Mouse (Mus musculus) CH12.LX (cell line): Measurements from ENCODE around the gene Rmdn2. TPM values are rescaled to one million over a fixed set of nuclear protein-coding genes. Genes with fewer than 3 reads are reported as not detected.

ENCODE experiments used
- DNase-seq: peaks from one replicate; pipeline ENCODE4 v3.0.0-alpha.2; 2013; ENCODE audit errors: extremely low read depth
- H3K27ac ChIP-seq: 2 replicates; pipeline ENCODE4 v1.5.1; 2012; ENCODE audit warnings: low read depth, mild to moderate bottlenecking, control low read depth, moderate library complexity; ENCODE audit not compliant: insufficient read depth
- H3K27me3 ChIP-seq: replicated peaks from 2 replicates; pipeline ENCODE3; 2012; ENCODE audit warnings: inconsistent platforms
- H3K36me3 ChIP-seq, 2 experiments: replicated peaks in 1 of 2; 2 replicates each; pipeline versions ENCODE3 to v1.6.1; 2012; ENCODE audit warnings: inconsistent platforms in 1 of 2, low read length in 1 of 2, mild to moderate bottlenecking in 1 of 2, mixed read lengths in 1 of 2, moderate library complexity in 1 of 2; ENCODE audit not compliant: control insufficient read depth in 1 of 2, insufficient read depth in 1 of 2
- H3K4me1 ChIP-seq, 2 experiments: 2 replicates each; pipeline ENCODE4 v1.6.1; 2012; ENCODE audit warnings: inconsistent platforms in 1 of 2, moderate library complexity in 1 of 2; ENCODE audit not compliant: insufficient read depth in 2 of 2, control insufficient read depth in 1 of 2
- H3K4me2 ChIP-seq: 2 replicates; pipeline ENCODE4 v1.6.1; 2012; ENCODE audit warnings: low read depth, mild to moderate bottlenecking, control low read depth; ENCODE audit not compliant: poor library complexity, insufficient read depth, severe bottlenecking
- H3K4me3 ChIP-seq, 3 experiments: fragments of 150-350 bp in 1 of 3; sonication (generic) in 1 of 3; replicated peaks in 1 of 3; 2 replicates each; pipeline versions ENCODE3 to v1.5.1; 2011 to 2012; ENCODE audit warnings: low read depth in 2 of 3, low read length in 2 of 3, mild to moderate bottlenecking in 2 of 3, moderate library complexity in 2 of 3, control low read depth in 1 of 3, improper control_type of control experiment in 1 of 3, inconsistent platforms in 1 of 3, mixed read lengths in 1 of 3; ENCODE audit not compliant: poor library complexity in 1 of 3
- H3K79me2 ChIP-seq: replicated peaks from 2 replicates; pipeline ENCODE4 v1.6.1; 2012; ENCODE audit warnings: mild to moderate bottlenecking, moderate library complexity; ENCODE audit not compliant: control insufficient read depth, poor library complexity, insufficient read depth, severe bottlenecking; ENCODE audit errors: extremely low read depth
- H3K9ac ChIP-seq: 2 replicates; pipeline ENCODE4 v1.6.1; 2012; ENCODE audit warnings: low read depth, mild to moderate bottlenecking, control low read depth, moderate library complexity; ENCODE audit not compliant: insufficient read depth
- H3K9me3 ChIP-seq: replicated peaks from 2 replicates; pipeline ENCODE3; 2012; ENCODE audit warnings: low read length, inconsistent platforms, mixed read lengths
- CHD2 ChIP-seq: IDR thresholded peaks from 2 replicates; pipeline ENCODE4 v1.6.1; 2011; ENCODE audit warnings: low read length, improper control_type of control experiment
- CTCF ChIP-seq, 2 experiments: IDR thresholded peaks in 1 of 2; conservative IDR thresholded peaks in 1 of 2; 2 replicates each; pipeline ENCODE4 v1.5.1; 2011 to 2012; ENCODE audit warnings: low read depth in 2 of 2, low read length in 2 of 2, improper control_type of control experiment in 1 of 2, inconsistent platforms in 1 of 2, mild to moderate bottlenecking in 1 of 2, moderate library complexity in 1 of 2
- E2F4 ChIP-seq: IDR thresholded peaks from 2 replicates; pipeline ENCODE4 v1.6.1; 2011; ENCODE audit warnings: low read depth, low read length, improper control_type of control experiment; ENCODE audit not compliant: insufficient replicate concordance
- ELF1 ChIP-seq: IDR thresholded peaks from 2 replicates; pipeline ENCODE4 v1.6.1; 2014; ENCODE audit warnings: low read depth, mild to moderate bottlenecking, inconsistent platforms, low read length, improper control_type of control experiment
- ETS1 ChIP-seq: conservative IDR thresholded peaks from 2 replicates; pipeline ENCODE4 v1.6.1; 2012; ENCODE audit warnings: low read depth, mild to moderate bottlenecking, inconsistent platforms, low read length, improper control_type of control experiment, moderate library complexity
- GABPA ChIP-seq: IDR thresholded peaks from 2 replicates; pipeline ENCODE4 v1.6.1; 2012; ENCODE audit warnings: low read depth, low read length, improper control_type of control experiment, inconsistent platforms; ENCODE audit not compliant: insufficient replicate concordance
- HCFC1 ChIP-seq: IDR thresholded peaks from 2 replicates; pipeline ENCODE4 v1.6.1; 2012; ENCODE audit warnings: low read depth, mild to moderate bottlenecking, inconsistent platforms, low read length, improper control_type of control experiment
- IRF4 ChIP-seq: IDR thresholded peaks from 2 replicates; pipeline ENCODE4 v1.6.1; 2014; ENCODE audit warnings: low read depth, mild to moderate bottlenecking, inconsistent platforms, low read length, improper control_type of control experiment
- JUN ChIP-seq: IDR thresholded peaks from 2 replicates; pipeline ENCODE4 v1.6.1; 2011; ENCODE audit warnings: low read depth, mild to moderate bottlenecking, low read length, improper control_type of control experiment, moderate library complexity; ENCODE audit not compliant: insufficient read depth
- MAFK ChIP-seq: IDR thresholded peaks from 2 replicates; pipeline ENCODE4 v1.6.1; 2011; ENCODE audit warnings: low read length, improper control_type of control experiment; ENCODE audit not compliant: insufficient replicate concordance
- MAZ ChIP-seq: IDR thresholded peaks from 2 replicates; pipeline ENCODE4 v1.6.1; 2012; ENCODE audit warnings: low read depth, mild to moderate bottlenecking, inconsistent platforms, low read length, improper control_type of control experiment, moderate library complexity
- MEF2A ChIP-seq: IDR thresholded peaks from 2 replicates; pipeline ENCODE4 v1.6.1; 2014; ENCODE audit warnings: low read depth, mild to moderate bottlenecking, inconsistent platforms, low read length, improper control_type of control experiment, borderline replicate concordance
- MYC ChIP-seq: IDR thresholded peaks from 2 replicates; pipeline ENCODE4 v1.6.1; 2011; ENCODE audit warnings: low read depth, mild to moderate bottlenecking, improper control_type of control experiment, low read length
- NRF1 ChIP-seq: IDR thresholded peaks from 2 replicates; pipeline ENCODE4 v1.6.1; 2014; ENCODE audit warnings: low read depth, mild to moderate bottlenecking, inconsistent platforms, low read length, improper control_type of control experiment, moderate library complexity
- PAX5 ChIP-seq: IDR thresholded peaks from 2 replicates; pipeline ENCODE4 v1.6.1; 2012; ENCODE audit warnings: low read length, inconsistent platforms, mixed read lengths
- POLR2A ChIP-seq: IDR thresholded peaks from 2 replicates; pipeline ENCODE4 v1.6.1; 2011; ENCODE audit warnings: low read depth, mild to moderate bottlenecking, improper control_type of control experiment, low read length
- RAD21 ChIP-seq: IDR thresholded peaks from 2 replicates; pipeline ENCODE4 v1.6.1; 2011; ENCODE audit warnings: low read depth, mild to moderate bottlenecking, low read length, improper control_type of control experiment, moderate library complexity
- RCOR1 ChIP-seq: conservative IDR thresholded peaks from 2 replicates; pipeline ENCODE4 v1.6.1; 2012; ENCODE audit warnings: low read depth, mild to moderate bottlenecking, inconsistent platforms, low read length, improper control_type of control experiment
- SMC3 ChIP-seq: IDR thresholded peaks from 2 replicates; pipeline ENCODE4 v1.6.1; 2011; ENCODE audit warnings: low read depth, low read length, improper control_type of control experiment
- TBP ChIP-seq: conservative IDR thresholded peaks from 2 replicates; pipeline ENCODE4 v1.6.1; 2011; ENCODE audit warnings: low read depth, low read length, improper control_type of control experiment
- dilution Hi-C: fragments of 300-500 bp; cut with MboI; formaldehyde crosslinking; loops from 2 replicates; pipeline ENCODE4 v1.14.3; 2020; ENCODE audit warnings: low sequenced_read_pairs; ENCODE audit not compliant: extremely low pct_unique_long_range_greater_than_20kb, extremely low pct_ligation_motif_present
- in situ Hi-C: fragments of 300-500 bp; cut with MboI; formaldehyde crosslinking; loops from 3 replicates; pipeline ENCODE4 v1.14.3; 2019; ENCODE audit warnings: low sequenced_read_pairs, low pct_ligation_motif_present, low pct_unique_long_range_greater_than_20kb, mixed read lengths
- polyA plus RNA-seq: library from polyadenylated mRNA; unstranded; fragments of >175 nt; gene quantifications from 2 replicates; pipeline ENCODE4 v1.2.1, GENCODE M21; 2012; ENCODE audit warnings: low read depth; ENCODE audit not compliant: insufficient read length
- total RNA-seq, 2 experiments: library from RNA; depleted of rRNA; stranded (reverse); fragments of 300-350 nt in 1 of 2; fragments of >200 nt in 1 of 2; gene quantifications; 2 replicates each; pipeline ENCODE4 v1.2.3; 2012 to 2014

Rmdn2 gene
- total and polyA plus RNA-seq, 3 experiments = 0.59 to 3.0 (median 2.2) TPM

- Histone ChIP-seq H3K27me3 (no peaks in the 10 kb centered on the region), H3K36me3 (no peaks in the 10 kb centered on the region), H3K4me1 (peaks cover 0 to 13% of the 10 kb centered on the region in 2 experiments; a peak in 1 of 4 replicates), H3K79me2 (no peaks in the 10 kb centered on the region), H3K9ac (no peak overlapping the region), H3K4me2 (no peak overlapping the region), H3K4me3 (no peak overlapping the region), H3K27ac (no peak overlapping the region), H3K9me3 (no peaks in the 10 kb centered on the region)
- DNase-seq = no peak
- dilution Hi-C loops (no loop called here), in situ Hi-C loops (no loop called here)
- TF ChIP-seq MEF2A (no peak), IRF4 (no peak), RCOR1 (no peak), POLR2A (no peak), CHD2 (no peak), MAZ (no peak), CTCF (conservative IDR thresholded peaks at IDR 0.05 in 1 of 2, IDR thresholded peaks at IDR 0.05 in 1 of 2; ENCODE audit: low read depth in 2 of 2, low read length in 2 of 2) (no peak), PAX5 (no peak), MAFK (no peak), HCFC1 (no peak), GABPA (no peak), RAD21 (no peak), MYC (no peak)
These were observed 7.3 kb downstream of the Rmdn2 start for GRCm38 (mm10) chr17:79618984-79619383.

- Histone ChIP-seq H3K79me2 (no peaks in the 10 kb centered on the region), H3K4me3 (no peak overlapping the region), H3K36me3 (no peaks in the 10 kb centered on the region), H3K27me3 (no peaks in the 10 kb centered on the region), H3K9ac (no peak overlapping the region), H3K27ac (no peak overlapping the region), H3K4me1 (peaks cover 0 to 7% of the 10 kb centered on the region in 2 experiments; a peak in 2 of 4 replicates), H3K4me2 (no peak overlapping the region), H3K9me3 (no peaks in the 10 kb centered on the region)
- no peak for TF ChIP-seq JUN
- TF ChIP-seq ELF1 = no peak
- no peak for TF ChIP-seq CHD2
- no peak for TF ChIP-seq SMC3
- no peak for TF ChIP-seq ETS1
- no peak for TF ChIP-seq MAZ
- TF ChIP-seq TBP = no peak
- TF ChIP-seq E2F4 = no peak
- no peak for TF ChIP-seq MAFK
- TF ChIP-seq NRF1 = no peak
- dilution Hi-C loops = no loop called here
- no peak for DNase-seq
- in situ Hi-C loops = no loop called here
These were observed 10.4 kb downstream of the Rmdn2 start for GRCm38 (mm10) chr17:79622050-79622449.
